Mouse (Mus musculus): ENCODE results near the gene Trappc11. TPM values are rescaled to one million over a fixed set of nuclear protein-coding genes. Genes with fewer than 3 reads are reported as not detected.
"Not testable (repeated sequence)": the region's sequence is repeated elsewhere in the genome, so short reads cannot be mapped to it uniquely, and the experiment has no call there.

Gene Trappc11
- total and polyA plus RNA-seq, 2 experiments: 12.6 to 25.6 TPM

DNA sequence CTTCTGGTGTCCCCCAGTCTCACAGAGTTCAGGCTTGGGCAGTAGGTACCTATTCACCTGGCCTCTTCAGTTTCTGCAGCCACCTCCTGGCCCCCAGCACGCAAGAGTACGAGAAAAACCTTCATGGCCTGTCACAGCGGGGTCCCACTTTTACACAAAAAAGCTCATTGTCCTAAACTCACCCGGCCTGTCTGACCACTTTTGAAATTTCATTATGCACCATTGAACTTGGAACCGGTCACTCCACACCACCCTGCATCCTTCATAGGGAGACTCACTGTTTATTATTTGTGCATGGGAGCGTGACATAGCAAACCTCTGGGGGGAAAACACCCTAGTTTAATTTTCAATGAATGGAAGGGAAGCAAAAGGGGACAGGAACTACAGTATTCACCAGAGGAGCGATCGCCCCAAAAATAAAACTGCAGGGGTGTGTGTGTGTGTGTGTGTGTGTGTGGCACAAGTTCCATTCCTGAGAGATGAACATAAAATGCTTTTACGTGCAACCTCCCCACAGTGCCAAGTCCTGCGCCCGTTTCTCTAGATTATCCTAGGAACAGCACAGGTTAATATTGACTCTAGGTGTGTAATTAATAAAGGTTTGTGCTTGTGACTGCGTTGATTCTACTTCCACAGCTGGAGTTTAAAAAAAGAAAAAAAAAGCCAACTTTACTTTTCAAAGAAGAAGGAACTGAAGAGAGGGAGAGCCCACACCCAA, 50.8 kb downstream of the Trappc11 start:
- Histone ChIP-seq H3K27me3 (ENCODE audit: control insufficient read depth, insufficient read depth, low read length) (no peaks in the 10 kb centered on the region), H3K4me1 (ENCODE audit: control insufficient read depth, insufficient read depth, low read length) (no peaks in the 10 kb centered on the region), H3K4me3 (ENCODE audit: insufficient read depth, low read depth, low read length) (no peak overlapping the region), H3K36me3 (ENCODE audit: control insufficient read depth, insufficient read depth, low read length) (no peaks in the 10 kb centered on the region), H3K27ac (replicated peaks; ENCODE audit: insufficient read depth, low read depth, low read length) (no peak overlapping the region), H3K79me2 (ENCODE audit: control insufficient read depth, insufficient read depth, low read length) (no peaks in the 10 kb centered on the region), H3K9ac (ENCODE audit: low read depth, low read length) (no peak overlapping the region)
- WGBS: 82% methylated on average over 12 of the region's 12 CpGs
- no peak for DNase-seq (ENCODE audit: extremely low read depth, low read depth, low spot score)
- TF ChIP-seq POLR2A (IDR thresholded peaks at IDR 0.05; ENCODE audit: extremely low read depth, insufficient read depth, low read length): no peak
- no peak for TF ChIP-seq CTCF (IDR thresholded peaks at IDR 0.05; ENCODE audit: low read depth, low read length)

DNA sequence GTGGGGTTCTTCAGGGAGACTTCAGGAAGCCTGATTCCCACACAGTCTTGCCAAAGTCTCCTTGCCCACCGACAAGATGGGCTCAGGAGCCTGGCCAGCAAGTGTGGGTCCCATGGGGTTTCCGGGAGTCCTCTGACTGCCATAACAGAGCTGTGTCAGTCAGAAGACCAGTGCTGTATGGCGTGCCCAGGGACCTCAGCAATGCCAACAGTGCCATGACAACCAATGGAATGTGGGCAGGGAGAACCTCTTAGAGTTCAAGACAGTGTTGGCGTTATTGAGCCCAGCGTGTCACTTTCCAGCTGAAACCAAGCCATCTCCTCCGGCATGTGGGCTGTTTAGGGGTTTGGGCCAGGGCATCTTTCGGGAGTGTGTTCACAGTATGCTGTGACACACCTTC, 53.2 kb downstream of the Trappc11 start:
- Histone ChIP-seq H3K4me3 (ENCODE audit: insufficient read depth, low read depth, low read length) (no peak overlapping the region), H3K79me2 (ENCODE audit: control insufficient read depth, insufficient read depth, low read length) (no peaks in the 10 kb centered on the region), H3K27ac (replicated peaks; ENCODE audit: insufficient read depth, low read depth, low read length) (no peak overlapping the region), H3K9ac (ENCODE audit: low read depth, low read length) (no peak overlapping the region), H3K27me3 (ENCODE audit: control insufficient read depth, insufficient read depth, low read length) (no peaks in the 10 kb centered on the region), H3K4me1 (ENCODE audit: control insufficient read depth, insufficient read depth, low read length) (no peaks in the 10 kb centered on the region), H3K36me3 (ENCODE audit: control insufficient read depth, insufficient read depth, low read length) (no peaks in the 10 kb centered on the region)
- DNase-seq (ENCODE audit: extremely low read depth, low read depth, low spot score): no peak
- no peak for TF ChIP-seq CTCF (IDR thresholded peaks at IDR 0.05; ENCODE audit: low read depth, low read length)
- no peak for TF ChIP-seq POLR2A (IDR thresholded peaks at IDR 0.05; ENCODE audit: extremely low read depth, insufficient read depth, low read length)
- WGBS: 92% methylated on average over 7 of the region's 7 CpGs

DNA sequence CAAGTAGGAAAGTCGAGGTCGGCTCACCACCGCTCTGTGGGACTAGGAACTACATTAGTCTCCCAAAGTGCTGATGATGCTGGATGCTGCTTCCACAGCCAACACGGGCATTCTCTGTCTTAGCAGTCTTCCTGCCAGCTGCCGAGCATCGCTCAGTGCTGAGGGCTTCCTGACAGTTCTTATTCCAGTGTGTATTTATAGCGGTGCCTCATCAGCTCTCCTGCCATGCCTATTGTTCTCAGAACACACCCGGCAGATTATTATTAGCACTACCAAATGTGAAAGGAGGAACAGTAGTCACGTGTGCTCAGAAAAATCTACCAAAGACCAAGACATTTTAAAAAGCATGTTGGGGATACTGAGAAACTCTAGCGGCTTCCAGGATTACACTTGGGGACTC, 71.6 kb downstream of the Trappc11 start:
- no peaks in the 10 kb centered on the region for H3K79me2 ChIP-seq (ENCODE audit: control insufficient read depth, insufficient read depth, low read length)
- H3K4me1 ChIP-seq (ENCODE audit: control insufficient read depth, insufficient read depth, low read length): no peaks in the 10 kb centered on the region
- no peak overlapping the region for H3K4me3 ChIP-seq (ENCODE audit: insufficient read depth, low read depth, low read length)
- TF ChIP-seq CTCF (IDR thresholded peaks at IDR 0.05; ENCODE audit: low read depth, low read length) (no peak), POLR2A (IDR thresholded peaks at IDR 0.05; ENCODE audit: extremely low read depth, insufficient read depth, low read length) (no peak)
- no peaks in the 10 kb centered on the region for H3K36me3 ChIP-seq (ENCODE audit: control insufficient read depth, insufficient read depth, low read length)
- no peaks in the 10 kb centered on the region for H3K27me3 ChIP-seq (ENCODE audit: control insufficient read depth, insufficient read depth, low read length)
- H3K27ac ChIP-seq (replicated peaks; ENCODE audit: insufficient read depth, low read depth, low read length): no peak overlapping the region; the same call in 1 of the 2 replicates
- no peak overlapping the region for H3K9ac ChIP-seq (ENCODE audit: low read depth, low read length)
- no peak for DNase-seq (ENCODE audit: extremely low read depth, low read depth, low spot score)
- WGBS: 74% methylated on average over 10 of the region's 10 CpGs

DNA sequence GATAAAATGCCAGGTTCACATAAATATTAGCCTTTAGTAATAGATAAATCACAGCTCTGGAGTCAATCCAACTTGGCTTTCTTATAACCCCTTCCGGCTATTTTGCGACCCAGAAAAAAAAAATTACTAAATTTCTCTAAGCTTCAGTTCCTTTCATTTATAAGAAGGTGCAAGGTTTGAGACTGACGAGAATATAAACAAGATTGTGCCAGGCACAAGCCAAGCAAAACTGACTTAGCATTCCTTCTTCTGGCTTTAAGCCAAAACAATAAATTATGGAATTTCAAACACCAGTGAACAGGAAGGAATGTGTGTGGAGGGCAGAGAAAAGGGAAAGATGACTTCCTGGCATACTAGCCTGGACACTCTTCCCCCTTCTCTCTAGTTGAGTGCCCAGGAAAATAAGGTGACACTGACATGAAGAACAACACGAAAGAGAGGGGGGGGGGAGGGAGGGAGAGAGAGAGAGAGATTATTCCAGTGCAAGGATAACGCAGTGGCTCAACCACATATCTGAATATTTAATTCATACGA, 74.0 kb downstream of the Trappc11 start:
- Histone ChIP-seq H3K27ac (replicated peaks; ENCODE audit: insufficient read depth, low read depth, low read length) (no peak overlapping the region), H3K79me2 (ENCODE audit: control insufficient read depth, insufficient read depth, low read length) (no peaks in the 10 kb centered on the region), H3K4me3 (ENCODE audit: insufficient read depth, low read depth, low read length) (no peak overlapping the region), H3K9ac (ENCODE audit: low read depth, low read length) (no peak overlapping the region), H3K4me1 (ENCODE audit: control insufficient read depth, insufficient read depth, low read length) (no peaks in the 10 kb centered on the region), H3K27me3 (ENCODE audit: control insufficient read depth, insufficient read depth, low read length) (no peaks in the 10 kb centered on the region), H3K36me3 (ENCODE audit: control insufficient read depth, insufficient read depth, low read length) (no peaks in the 10 kb centered on the region)
- 82% methylated on average over 6 of the region's 6 CpGs for WGBS
- TF ChIP-seq POLR2A (IDR thresholded peaks at IDR 0.05; ENCODE audit: extremely low read depth, insufficient read depth, low read length) (no peak), CTCF (IDR thresholded peaks at IDR 0.05; ENCODE audit: low read depth, low read length) (no peak)
- no peak for DNase-seq (ENCODE audit: extremely low read depth, low read depth, low spot score)

DNA sequence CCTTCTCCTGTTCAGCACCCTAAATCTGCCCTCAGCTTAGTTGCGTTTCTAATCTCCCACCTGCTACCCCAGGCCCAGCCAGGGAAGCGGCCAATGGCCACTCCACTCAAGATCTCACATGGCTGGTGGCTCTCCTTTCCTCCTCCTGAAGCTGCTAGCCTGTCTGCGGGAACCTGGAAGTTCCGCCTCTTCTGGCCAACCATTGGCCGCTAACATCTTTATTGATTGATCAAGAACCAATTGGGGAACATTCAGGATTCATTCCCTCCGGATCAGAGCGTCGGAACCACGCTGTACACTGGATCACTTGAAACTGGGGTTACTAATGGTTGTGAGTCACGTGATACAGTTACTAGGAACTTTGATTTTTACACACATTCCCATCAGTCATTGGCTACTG, 74.7 kb downstream of the Trappc11 start:
- WGBS: 93% methylated on average over 10 of the region's 10 CpGs
- Histone ChIP-seq H3K79me2 (ENCODE audit: control insufficient read depth, insufficient read depth, low read length) (no peaks in the 10 kb centered on the region), H3K27ac (replicated peaks; ENCODE audit: insufficient read depth, low read depth, low read length) (no peak overlapping the region), H3K36me3 (ENCODE audit: control insufficient read depth, insufficient read depth, low read length) (no peaks in the 10 kb centered on the region), H3K4me3 (ENCODE audit: insufficient read depth, low read depth, low read length) (no peak overlapping the region), H3K9ac (ENCODE audit: low read depth, low read length) (no peak overlapping the region), H3K27me3 (ENCODE audit: control insufficient read depth, insufficient read depth, low read length) (no peaks in the 10 kb centered on the region), H3K4me1 (ENCODE audit: control insufficient read depth, insufficient read depth, low read length) (no peaks in the 10 kb centered on the region)
- no peak for DNase-seq (ENCODE audit: extremely low read depth, low read depth, low spot score)
- TF ChIP-seq POLR2A (IDR thresholded peaks at IDR 0.05; ENCODE audit: extremely low read depth, insufficient read depth, low read length) (no peak), CTCF (IDR thresholded peaks at IDR 0.05; ENCODE audit: low read depth, low read length) (no peak)

DNA sequence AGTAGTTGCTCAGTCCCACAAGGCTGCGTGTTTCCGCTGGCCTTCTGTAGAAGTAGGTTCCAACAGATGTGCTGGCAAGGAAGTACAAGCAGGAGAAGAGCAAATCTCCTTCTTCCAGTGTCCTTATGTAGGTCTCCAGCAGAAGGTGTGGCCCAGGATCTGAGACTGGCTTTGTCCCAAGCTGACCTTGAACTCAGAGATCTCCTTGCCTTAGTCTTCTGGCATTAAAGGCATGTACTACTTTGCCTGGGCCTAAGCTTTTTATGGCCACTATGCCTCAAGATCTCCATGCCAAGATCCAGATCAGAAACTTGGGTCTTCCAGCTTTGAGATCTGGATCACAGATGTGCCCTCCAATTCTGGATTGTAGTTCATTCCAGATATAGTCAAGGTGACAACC, 84.1 kb downstream of the Trappc11 start:
- not testable (repeated sequence) for H3K27ac ChIP-seq (replicated peaks; ENCODE audit: insufficient read depth, low read depth, low read length); H3K36me3 ChIP-seq (ENCODE audit: control insufficient read depth, insufficient read depth, low read length); H3K27me3 ChIP-seq (ENCODE audit: control insufficient read depth, insufficient read depth, low read length); H3K4me3 ChIP-seq (ENCODE audit: insufficient read depth, low read depth, low read length); H3K4me1 ChIP-seq (ENCODE audit: control insufficient read depth, insufficient read depth, low read length); DNase-seq (ENCODE audit: extremely low read depth, low read depth, low spot score); H3K9ac ChIP-seq (ENCODE audit: low read depth, low read length); H3K79me2 ChIP-seq (ENCODE audit: control insufficient read depth, insufficient read depth, low read length)
- 96% methylated on average over 2 of the region's 2 CpGs for WGBS
